Mouse (Mus musculus): ENCODE results near the gene Pgbd5. TPM values are rescaled to one million over a fixed set of nuclear protein-coding genes. Genes with fewer than 3 reads are reported as not detected.

Gene Pgbd5
- polyA plus RNA-seq, 1 experiment, result not detected

GRCm38 (mm10) chr8:124415789-124416188, 23.7 kb downstream of the Pgbd5 start:
- no peak for TF ChIP-seq CTCF (IDR thresholded peaks at IDR 0.05; ENCODE audit: control insufficient read depth, insufficient read depth, insufficient read length)
- no peak for TF ChIP-seq MYOD1 (IDR thresholded peaks at IDR 0.05; ENCODE audit: control insufficient read depth, insufficient read length, low read depth)
- no peak for TF ChIP-seq MAX (IDR thresholded peaks at IDR 0.05)
- no peak for TF ChIP-seq MYOG (IDR thresholded peaks at IDR 0.05; ENCODE audit: control insufficient read depth, extremely low read depth, insufficient read length)
- no peak for TF ChIP-seq FOSL1 (IDR thresholded peaks at IDR 0.05; ENCODE audit: insufficient read depth, low read length, poor library complexity, severe bottlenecking)
- TF ChIP-seq USF1 (IDR thresholded peaks at IDR 0.05; ENCODE audit: low read depth), result no peak
- TF ChIP-seq CEBPB (IDR thresholded peaks at IDR 0.05; ENCODE audit: low read depth), result no peak
- no peaks in the 10 kb centered on the region for H3K79me3 ChIP-seq (ENCODE audit: low read depth)
- H3K27me3 ChIP-seq (ENCODE audit: control insufficient read depth, insufficient read depth, insufficient read length), result peaks cover 44% of the 10 kb centered on the region
- no peaks in the 10 kb centered on the region for H3K36me3 ChIP-seq (ENCODE audit: control insufficient read depth, insufficient read depth)
- no peak overlapping the region for H3K4me3 ChIP-seq (ENCODE audit: insufficient read depth, poor library complexity, severe bottlenecking)
- H3K79me2 ChIP-seq (ENCODE audit: control insufficient read depth, insufficient read depth), result no peaks in the 10 kb centered on the region
- no peak overlapping the region for H3ac ChIP-seq (ENCODE audit: control insufficient read depth, insufficient read length, low read depth)

- Histone ChIP-seq H3K79me2 (ENCODE audit: control insufficient read depth, insufficient read depth) (no peaks in the 10 kb centered on the region), H3K79me3 (ENCODE audit: low read depth) (no peaks in the 10 kb centered on the region), H3K4me3 (ENCODE audit: insufficient read depth, poor library complexity, severe bottlenecking) (no peak overlapping the region), H3K36me3 (ENCODE audit: control insufficient read depth, insufficient read depth) (no peaks in the 10 kb centered on the region), H3ac (ENCODE audit: control insufficient read depth, insufficient read length, low read depth) (no peak overlapping the region), H3K27me3 (ENCODE audit: control insufficient read depth, insufficient read depth, insufficient read length) (peaks cover 44% of the 10 kb centered on the region)
- TF ChIP-seq FOSL1 (IDR thresholded peaks at IDR 0.05; ENCODE audit: insufficient read depth, low read length, poor library complexity, severe bottlenecking), result no peak
- TF ChIP-seq MAX (IDR thresholded peaks at IDR 0.05), result no peak
- no peak for TF ChIP-seq CEBPB (IDR thresholded peaks at IDR 0.05; ENCODE audit: low read depth)
- no peak for TF ChIP-seq MYOD1 (IDR thresholded peaks at IDR 0.05; ENCODE audit: control insufficient read depth, insufficient read length, low read depth)
- TF ChIP-seq CTCF (IDR thresholded peaks at IDR 0.05; ENCODE audit: control insufficient read depth, insufficient read depth, insufficient read length), result no peak
- no peak for TF ChIP-seq USF1 (IDR thresholded peaks at IDR 0.05; ENCODE audit: low read depth)
- no peak for TF ChIP-seq MYOG (IDR thresholded peaks at IDR 0.05; ENCODE audit: control insufficient read depth, extremely low read depth, insufficient read length)
Observed at GRCm38 (mm10) chr8:124415002-124415401, 24.5 kb downstream of the Pgbd5 start.

GRCm38 (mm10) chr8:124413244-124413965, 26.1 kb downstream of the Pgbd5 start:
- TF ChIP-seq CEBPB (IDR thresholded peaks at IDR 0.05; ENCODE audit: low read depth), result no peak
- no peak for TF ChIP-seq MYOD1 (IDR thresholded peaks at IDR 0.05; ENCODE audit: control insufficient read depth, insufficient read length, low read depth)
- no peak for TF ChIP-seq FOSL1 (IDR thresholded peaks at IDR 0.05; ENCODE audit: insufficient read depth, low read length, poor library complexity, severe bottlenecking)
- no peak for TF ChIP-seq MAX (IDR thresholded peaks at IDR 0.05)
- TF ChIP-seq MYOG (IDR thresholded peaks at IDR 0.05; ENCODE audit: control insufficient read depth, extremely low read depth, insufficient read length), result no peak
- TF ChIP-seq CTCF (IDR thresholded peaks at IDR 0.05; ENCODE audit: control insufficient read depth, insufficient read depth, insufficient read length), result no peak
- no peak for TF ChIP-seq USF1 (IDR thresholded peaks at IDR 0.05; ENCODE audit: low read depth)
- Histone ChIP-seq H3K27me3 (ENCODE audit: control insufficient read depth, insufficient read depth, insufficient read length) (peaks cover 47% of the 10 kb centered on the region), H3K36me3 (ENCODE audit: control insufficient read depth, insufficient read depth) (no peaks in the 10 kb centered on the region), H3ac (ENCODE audit: control insufficient read depth, insufficient read length, low read depth) (no peak overlapping the region), H3K79me3 (ENCODE audit: low read depth) (no peaks in the 10 kb centered on the region), H3K79me2 (ENCODE audit: control insufficient read depth, insufficient read depth) (no peaks in the 10 kb centered on the region), H3K4me3 (ENCODE audit: insufficient read depth, poor library complexity, severe bottlenecking) (no peak overlapping the region)

- peaks cover 46% of the 10 kb centered on the region for H3K27me3 ChIP-seq (ENCODE audit: control insufficient read depth, insufficient read depth, insufficient read length)
- no peaks in the 10 kb centered on the region for H3K79me3 ChIP-seq (ENCODE audit: low read depth)
- TF ChIP-seq MYOD1 (IDR thresholded peaks at IDR 0.05; ENCODE audit: control insufficient read depth, insufficient read length, low read depth) (no peak), USF1 (IDR thresholded peaks at IDR 0.05; ENCODE audit: low read depth) (no peak), CTCF (IDR thresholded peaks at IDR 0.05; ENCODE audit: control insufficient read depth, insufficient read depth, insufficient read length) (no peak), MAX (IDR thresholded peaks at IDR 0.05) (no peak)
- no peaks in the 10 kb centered on the region for H3K36me3 ChIP-seq (ENCODE audit: control insufficient read depth, insufficient read depth)
- H3K4me3 ChIP-seq (ENCODE audit: insufficient read depth, poor library complexity, severe bottlenecking), result no peak overlapping the region
- H3K79me2 ChIP-seq (ENCODE audit: control insufficient read depth, insufficient read depth), result no peaks in the 10 kb centered on the region
- H3ac ChIP-seq (ENCODE audit: control insufficient read depth, insufficient read length, low read depth), result no peak overlapping the region
Observed at GRCm38 (mm10) chr8:124412496-124413243, 26.8 kb downstream of the Pgbd5 start.

- no peak for TF ChIP-seq CEBPB (IDR thresholded peaks at IDR 0.05; ENCODE audit: low read depth)
- TF ChIP-seq FOSL1 (IDR thresholded peaks at IDR 0.05; ENCODE audit: insufficient read depth, low read length, poor library complexity, severe bottlenecking), result no peak
- TF ChIP-seq USF1 (IDR thresholded peaks at IDR 0.05; ENCODE audit: low read depth), result no peak
- TF ChIP-seq MAX (IDR thresholded peaks at IDR 0.05), result no peak
- no peak for TF ChIP-seq MYOD1 (IDR thresholded peaks at IDR 0.05; ENCODE audit: control insufficient read depth, insufficient read length, low read depth)
- TF ChIP-seq CTCF (IDR thresholded peaks at IDR 0.05; ENCODE audit: control insufficient read depth, insufficient read depth, insufficient read length), result no peak
- TF ChIP-seq MYOG (IDR thresholded peaks at IDR 0.05; ENCODE audit: control insufficient read depth, extremely low read depth, insufficient read length), result no peak
- H3K36me3 ChIP-seq (ENCODE audit: control insufficient read depth, insufficient read depth), result no peaks in the 10 kb centered on the region
- peaks cover 59% of the 10 kb centered on the region for H3K27me3 ChIP-seq (ENCODE audit: control insufficient read depth, insufficient read depth, insufficient read length)
- H3K4me3 ChIP-seq (ENCODE audit: insufficient read depth, poor library complexity, severe bottlenecking), result no peak overlapping the region
- H3K79me2 ChIP-seq (ENCODE audit: control insufficient read depth, insufficient read depth), result no peaks in the 10 kb centered on the region
- no peaks in the 10 kb centered on the region for H3K79me3 ChIP-seq (ENCODE audit: low read depth)
- no peak overlapping the region for H3ac ChIP-seq (ENCODE audit: control insufficient read depth, insufficient read length, low read depth)
Observed at GRCm38 (mm10) chr8:124404471-124405260, 34.8 kb downstream of the Pgbd5 start.
